Mouse (Mus musculus) frontal cortex, postnatal 25 days (tissue): ENCODE results near the gene Fndc3b.

Source experiments
- DNase-seq, 2 experiments: peaks; one replicate each; pipeline ENCODE4 v3.0.0; 2022; ENCODE audit warnings: low spot score in 2 of 2

Gene Fndc3b

DNA sequence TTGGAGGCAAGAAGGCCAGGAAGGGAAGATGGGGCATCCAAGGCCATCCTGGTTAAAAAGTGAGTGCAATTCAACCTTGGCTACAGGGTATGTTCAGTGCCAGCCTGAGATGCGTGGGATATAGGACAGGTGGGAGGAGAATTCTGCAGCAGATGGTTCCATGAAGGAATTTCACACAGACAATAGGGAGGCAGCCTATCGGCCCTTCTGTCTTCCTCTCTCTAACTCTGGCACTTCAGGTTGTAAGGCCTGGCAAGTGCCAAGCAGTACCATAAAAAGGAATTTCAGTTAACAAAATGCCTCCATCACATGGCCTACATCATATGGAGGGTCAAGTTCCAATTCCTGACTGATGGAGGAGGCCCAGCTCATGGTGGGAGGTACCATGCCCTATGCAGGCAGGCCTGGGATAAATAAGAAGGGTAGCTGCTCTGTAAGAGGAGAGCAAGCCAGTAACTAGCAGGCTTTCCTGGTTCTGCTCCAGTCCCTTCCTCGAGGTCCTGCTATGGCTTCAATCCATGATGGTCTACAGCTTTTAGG, 155.6 kb downstream of the Fndc3b start:
- no peak for DNase-seq

GRCm38 (mm10) chr3:27554325-27554724, 156.8 kb downstream of the Fndc3b start:
- no peak for DNase-seq

DNA sequence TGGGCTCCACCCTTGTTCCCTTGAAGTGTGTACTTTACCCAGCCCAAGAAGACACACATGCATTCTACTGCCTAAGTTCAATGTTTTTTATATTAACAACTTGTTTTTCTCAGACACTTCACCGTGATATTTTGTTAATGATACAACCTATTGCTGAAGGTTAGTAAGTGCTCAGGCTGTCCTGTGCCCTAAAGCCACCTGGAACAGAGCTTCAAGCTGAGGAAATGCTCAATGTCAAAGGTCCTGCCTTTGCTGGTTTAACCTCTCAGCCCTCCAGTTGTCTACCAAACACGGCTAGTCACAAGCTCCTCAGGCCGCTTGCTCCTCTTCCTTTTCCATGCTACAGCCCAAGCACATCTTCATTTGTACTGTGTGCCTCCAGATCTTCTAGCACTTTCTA, 157.3 kb downstream of the Fndc3b start:
- no peak for DNase-seq

- DNase-seq: no peak
These were observed 160.1 kb downstream of the Fndc3b start for GRCm38 (mm10) chr3:27551005-27551404.

DNA sequence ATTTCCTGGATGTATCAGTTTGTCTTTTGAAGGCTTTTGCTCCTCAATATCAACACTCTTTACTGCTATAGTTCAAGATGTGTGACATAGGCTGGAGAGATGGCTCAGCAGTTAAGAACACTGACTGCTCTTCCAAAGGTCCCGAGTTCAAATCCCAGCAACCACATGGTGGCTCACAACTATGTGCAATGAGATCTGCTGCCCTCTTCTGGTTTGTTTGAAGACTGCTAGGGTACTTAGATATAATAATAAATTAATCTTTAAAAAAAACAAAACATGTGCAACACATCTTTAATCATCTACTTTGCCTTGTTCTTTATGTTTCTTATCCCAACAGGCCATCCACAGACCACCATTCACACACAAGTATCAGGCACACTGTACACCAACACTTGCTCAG, 160.7 kb downstream of the Fndc3b start:
- no peak for DNase-seq

- DNase-seq: no peak
These were observed 165.5 kb downstream of the Fndc3b start for GRCm38 (mm10) chr3:27545651-27546050.

GRCm38 (mm10) chr3:27544061-27544460, 167.0 kb downstream of the Fndc3b start:
- DNase-seq: no peak

DNA sequence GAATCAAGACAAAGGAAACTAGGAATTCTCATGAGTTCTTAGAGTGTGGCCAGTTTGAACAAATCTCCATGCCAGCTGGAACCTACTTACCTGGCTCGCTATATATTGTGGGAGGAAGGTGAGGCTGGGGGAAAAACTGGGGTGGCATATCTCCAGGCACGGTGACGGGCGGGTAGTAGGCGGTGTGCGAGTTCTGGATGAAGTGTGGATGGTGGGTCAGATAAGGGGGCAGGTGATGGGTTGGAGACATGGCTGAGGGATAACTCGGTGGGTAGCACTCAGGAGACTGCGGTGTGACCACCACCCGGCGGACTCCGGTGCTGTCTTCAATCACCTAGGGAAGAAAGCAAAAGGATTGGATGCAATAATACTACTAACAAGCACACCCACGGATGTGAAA, 169.3 kb downstream of the Fndc3b start:
- no peak for DNase-seq

DNA sequence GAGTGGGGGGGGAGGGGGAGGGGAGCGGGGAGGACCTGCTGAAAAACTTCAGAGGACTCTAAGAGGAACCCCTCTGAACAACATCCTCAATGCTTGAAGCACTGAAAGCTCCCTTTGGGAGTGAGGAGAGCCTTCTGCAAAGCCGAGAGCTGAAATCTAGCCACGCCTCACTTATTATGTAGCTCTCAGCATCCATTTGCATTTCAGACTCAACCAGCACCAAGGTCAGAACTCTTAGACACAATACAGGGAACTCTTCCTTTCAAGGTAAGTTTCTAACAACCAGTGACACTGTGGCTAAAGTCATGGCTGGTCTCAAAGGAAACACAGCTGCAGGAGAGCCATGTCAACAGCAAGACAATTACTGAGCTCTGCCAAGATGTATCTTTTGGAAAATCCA, 169.9 kb downstream of the Fndc3b start:
- DNase-seq: no peak

DNA sequence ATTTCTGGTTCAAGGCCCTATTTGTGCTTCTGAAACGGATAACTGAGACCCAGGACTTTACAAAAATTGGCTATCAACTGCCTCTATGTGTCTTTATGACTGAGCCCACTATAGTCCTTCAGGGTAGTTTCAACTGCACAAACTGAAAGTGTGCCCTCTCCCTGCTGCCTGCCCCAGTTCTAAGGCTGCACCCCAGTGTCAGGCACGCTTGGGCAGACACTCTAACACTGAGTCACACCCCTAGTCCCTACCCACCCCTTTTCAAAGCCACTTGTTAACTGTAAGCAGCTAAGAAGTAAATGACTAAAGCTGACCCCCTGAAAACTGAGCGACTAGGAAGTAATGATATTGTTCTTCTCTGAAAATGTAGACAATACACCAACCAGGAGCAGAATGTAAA, 176.9 kb downstream of the Fndc3b start:
- DNase-seq: no peak

- DNase-seq: no peak
These were observed 177.4 kb downstream of the Fndc3b start for GRCm38 (mm10) chr3:27533721-27534120.

- no peak for DNase-seq
These were observed 179.1 kb downstream of the Fndc3b start for GRCm38 (mm10) chr3:27531993-27532392.

- no peak for DNase-seq
These were observed 180.7 kb downstream of the Fndc3b start for GRCm38 (mm10) chr3:27530370-27530769.

DNA sequence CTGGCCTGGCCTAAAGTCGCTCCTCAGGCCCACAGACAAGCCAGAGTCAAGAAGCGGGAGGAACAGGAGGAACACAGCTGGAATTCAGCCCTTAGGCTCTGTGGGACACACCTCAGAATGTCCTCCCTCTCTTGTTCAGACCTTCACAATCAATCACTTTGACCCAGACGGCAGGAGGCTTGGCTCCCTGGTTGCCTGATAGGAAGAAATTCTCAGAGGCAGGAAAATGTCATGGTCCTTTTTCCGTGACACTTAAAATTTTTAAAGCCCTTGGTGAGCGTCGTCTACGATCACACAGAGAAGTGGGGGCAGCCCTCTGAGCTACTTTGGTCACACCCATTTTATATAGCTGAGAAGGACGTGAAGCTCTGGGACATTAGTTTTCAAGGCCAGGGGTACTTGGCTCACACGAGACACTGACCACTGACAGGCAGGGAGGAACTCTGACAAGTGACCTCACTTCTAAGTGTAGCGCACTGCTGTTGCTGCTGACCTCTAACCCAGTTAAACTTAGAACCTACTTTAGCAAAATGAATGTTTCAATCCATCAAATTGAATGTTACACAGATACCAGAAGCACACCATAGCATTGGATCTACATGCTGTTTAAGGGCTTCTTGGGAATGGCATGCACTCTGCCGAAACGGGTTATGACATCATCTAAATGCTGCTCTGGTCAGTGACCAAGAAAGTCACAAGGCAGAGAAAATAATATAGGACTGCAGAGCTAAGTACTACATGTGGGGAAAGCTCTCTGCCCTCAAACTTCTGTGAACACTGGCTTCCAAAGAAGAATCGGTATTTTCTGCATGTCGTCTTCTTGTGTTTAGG, 181.7 kb downstream of the Fndc3b start:
- no peak for DNase-seq

GRCm38 (mm10) chr3:27526991-27527390, 184.1 kb downstream of the Fndc3b start:
- DNase-seq: no peak

DNA sequence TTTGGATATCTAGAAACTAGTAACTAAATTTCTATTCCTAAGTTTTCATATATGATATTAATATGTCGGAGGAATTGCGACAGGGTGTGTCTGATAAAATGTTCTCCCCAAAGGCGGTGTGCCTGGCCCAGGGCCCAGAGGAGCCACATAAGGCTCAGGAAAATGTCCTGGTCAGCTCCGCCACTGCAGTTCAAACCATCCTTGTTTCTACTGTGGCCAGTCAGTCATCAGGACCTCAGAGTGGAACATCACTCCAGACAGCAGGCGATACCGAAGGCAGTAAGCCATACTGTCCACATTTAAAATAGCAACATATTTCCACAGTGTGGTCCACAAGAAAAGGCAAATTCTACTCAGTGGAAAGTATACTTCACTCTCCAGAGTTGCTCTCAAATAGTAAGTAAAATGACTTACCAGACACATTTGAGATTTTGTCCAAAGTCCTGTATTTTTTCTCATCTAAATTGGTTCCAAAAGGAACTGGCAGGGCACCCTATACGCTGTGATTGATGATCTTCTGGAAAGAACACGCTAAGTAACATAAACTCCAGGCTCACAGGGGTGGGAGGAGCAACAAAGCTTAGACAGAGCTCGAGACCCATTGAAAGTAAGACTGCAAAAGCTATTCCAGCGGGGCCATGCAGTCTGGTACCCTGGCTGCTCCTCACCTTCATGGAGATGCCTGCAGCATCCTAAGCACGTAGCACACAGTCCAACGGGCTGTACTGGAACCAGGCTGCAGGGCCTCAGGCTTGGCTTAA, 187.8 kb downstream of the Fndc3b start:
- no peak for DNase-seq

- no peak for DNase-seq
These were observed 190.7 kb downstream of the Fndc3b start for GRCm38 (mm10) chr3:27520391-27520790.

GRCm38 (mm10) chr3:27519481-27519880, 191.6 kb downstream of the Fndc3b start:
- no peak for DNase-seq

DNA sequence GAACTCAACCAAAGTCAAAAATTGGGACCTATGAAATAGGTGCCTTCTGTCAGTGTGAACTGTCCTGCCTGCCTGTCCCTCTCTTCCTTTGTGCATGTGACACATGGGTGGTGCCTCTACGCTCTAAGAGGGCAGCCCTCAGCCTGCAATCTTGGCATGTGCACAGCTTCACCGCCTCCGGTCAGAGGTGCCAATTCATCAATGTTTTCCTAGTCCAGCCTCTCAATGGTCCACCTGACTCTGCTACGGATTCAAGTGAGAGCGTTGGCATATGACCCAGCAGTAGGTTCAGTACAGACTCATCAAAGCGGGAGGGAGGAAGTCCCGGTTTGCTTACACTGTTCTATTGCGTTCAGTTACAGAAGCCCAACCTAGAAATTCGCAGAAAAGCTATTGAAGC, 192.2 kb downstream of the Fndc3b start:
- no peak for DNase-seq

- DNase-seq: no peak
These were observed 194.6 kb downstream of the Fndc3b start for GRCm38 (mm10) chr3:27516536-27516935.

GRCm38 (mm10) chr3:27511765-27512164, 199.3 kb downstream of the Fndc3b start:
- no peak for DNase-seq

- DNase-seq: no peak
These were observed 204.2 kb downstream of the Fndc3b start for GRCm38 (mm10) chr3:27506886-27507285.

DNA sequence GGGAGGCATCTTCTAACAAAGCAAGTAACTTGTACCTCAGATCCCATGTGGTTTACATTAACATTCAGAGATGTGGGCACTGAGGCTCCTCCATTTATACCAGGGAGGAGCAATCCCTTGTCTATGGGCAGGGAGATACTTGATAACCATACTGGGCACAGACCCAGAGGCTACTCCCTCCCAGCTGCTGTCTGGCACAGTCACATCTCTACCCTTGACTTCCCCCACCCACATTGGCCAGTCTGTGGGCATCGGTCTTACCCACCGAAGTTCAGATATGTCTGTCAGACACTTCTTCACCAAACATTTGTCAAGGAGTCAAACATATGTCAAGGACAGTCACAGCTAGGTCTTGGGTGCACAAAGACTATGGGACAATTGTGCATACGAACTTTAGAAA, 205.5 kb downstream of the Fndc3b start:
- no peak for DNase-seq
